Mouse (Mus musculus) ovary, postnatal 36 days (tissue): ENCODE measurements around the gene Lrrc66.

ENCODE experiments used
- DNase-seq: peaks from one replicate; pipeline ENCODE4 v3.0.0; 2022; ENCODE audit warnings: low spot score, mixed read lengths

Gene Lrrc66

GRCm38 (mm10) chr5:73632291-73632690, at the start of gene Lrrc66:
Lrrc66 (minus strand) TSS chr5:73632526.
- DNase-seq: no peak

- no peak for DNase-seq
These were observed 44.3 kb upstream of the Lrrc66 start for GRCm38 (mm10) chr5:73676626-73677025.

- DNase-seq: no peak
These were observed 43.3 kb upstream of the Lrrc66 start for GRCm38 (mm10) chr5:73675604-73676003.

- DNase-seq: no peak
These were observed 37.1 kb upstream of the Lrrc66 start for GRCm38 (mm10) chr5:73669386-73669785.

- no peak for DNase-seq
These were observed 35.6 kb upstream of the Lrrc66 start for GRCm38 (mm10) chr5:73667877-73668276.

DNA sequence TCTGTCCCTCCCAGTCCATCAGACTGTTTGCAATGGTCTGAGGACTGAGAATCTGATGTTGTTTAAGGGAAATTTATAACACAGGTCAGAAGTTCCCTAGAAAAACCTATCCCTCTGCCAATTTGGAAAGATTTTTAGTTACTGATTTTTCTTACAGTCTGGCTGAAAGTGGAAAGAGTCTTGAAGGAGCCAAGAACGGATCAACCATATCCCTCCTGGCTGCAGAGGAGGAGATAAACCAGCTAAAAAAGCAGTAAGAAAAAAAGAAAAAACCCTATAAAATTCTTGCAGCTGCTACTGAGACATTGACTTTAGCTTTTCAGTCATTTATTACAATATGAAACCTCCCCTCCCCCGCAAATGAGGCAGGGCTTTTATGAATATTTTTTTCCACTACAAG, 34.4 kb upstream of the Lrrc66 start:
- DNase-seq: no peak

GRCm38 (mm10) chr5:73651855-73652201, 19.5 kb upstream of the Lrrc66 start:
- no peak for DNase-seq

DNA sequence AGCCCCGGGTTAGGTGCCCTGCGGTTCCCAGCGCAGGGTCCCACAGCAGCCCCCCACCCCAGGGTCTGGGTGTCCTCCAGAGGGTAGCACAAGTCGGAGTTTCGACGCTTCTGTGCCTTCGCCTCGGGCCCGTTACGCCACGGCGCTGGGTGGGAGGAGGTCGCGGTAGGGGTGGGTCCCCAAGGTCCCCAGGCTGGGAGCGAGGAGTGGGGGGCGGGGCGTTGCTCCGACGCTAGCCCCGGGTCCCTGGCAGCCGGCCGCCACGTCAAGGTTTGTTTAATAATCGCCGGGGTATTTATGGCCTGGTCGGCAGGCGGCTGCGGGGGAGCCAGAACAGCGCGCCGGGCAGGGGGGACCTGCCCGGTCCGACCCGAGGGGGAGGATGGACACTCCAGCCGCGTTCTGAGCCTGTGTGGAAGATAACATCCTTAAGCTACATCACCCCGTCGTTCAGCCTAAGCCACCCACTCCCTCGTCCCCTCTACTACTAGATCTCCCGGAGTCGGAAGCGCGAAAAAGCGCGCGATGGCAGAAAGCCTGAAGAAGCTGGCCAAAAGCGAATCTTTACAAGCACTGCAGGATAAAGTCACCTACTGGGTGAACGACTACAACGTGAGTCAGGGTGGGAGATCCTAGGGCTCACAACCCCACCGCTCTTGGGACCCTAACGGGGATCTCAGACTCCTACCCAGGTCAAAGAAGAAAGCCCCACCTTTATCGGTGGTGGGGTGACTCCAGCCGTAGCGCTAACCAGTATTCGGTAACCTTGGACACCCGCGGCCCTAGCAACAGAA, 18.9 kb upstream of the Lrrc66 start, which contains the start of gene Spata18:
TSS of gene Spata18 (plus strand) at position 319 of the 794 bp plus-strand sequence.
- DNase-seq: peak; percentile 77

DNA sequence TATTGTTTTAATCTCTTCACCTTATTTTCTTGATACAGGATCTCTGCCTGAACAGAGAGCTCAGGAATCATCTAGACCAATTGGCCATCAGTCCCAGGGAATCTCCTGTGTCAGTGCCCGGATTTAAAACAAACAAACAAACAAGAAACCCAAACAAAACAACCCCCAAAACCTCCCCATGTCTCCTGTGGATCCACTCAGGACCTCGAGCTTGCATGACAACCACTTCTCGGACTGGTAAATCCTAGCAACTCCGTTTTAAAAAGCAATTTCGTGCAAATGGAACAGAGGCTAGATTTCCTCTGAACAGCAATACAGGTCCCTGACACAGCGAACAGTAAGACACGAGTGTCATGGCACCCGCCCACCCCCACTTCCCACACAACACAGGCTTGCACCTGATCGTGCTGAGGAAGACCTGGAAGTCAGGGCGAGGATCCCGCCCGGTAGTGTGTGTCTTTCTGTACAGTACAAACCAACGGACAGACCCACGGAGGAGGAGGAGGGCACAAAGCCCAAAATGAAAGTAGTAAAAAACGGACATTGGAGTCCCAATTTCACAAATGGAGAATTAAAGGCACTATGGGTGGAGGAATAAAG, 18.1 kb upstream of the Lrrc66 start:
- DNase-seq: no peak

- peak; percentile 87 for DNase-seq
These were observed 15.1 kb upstream of the Lrrc66 start, which contains the start of gene Sgcb for GRCm38 (mm10) chr5:73647261-73647900. Sgcb (minus strand) TSS chr5:73647790.

GRCm38 (mm10) chr5:73642091-73642490, 9.8 kb upstream of the Lrrc66 start:
- DNase-seq: no peak

- DNase-seq: no peak
These were observed 8.7 kb upstream of the Lrrc66 start for GRCm38 (mm10) chr5:73641058-73641457.

- DNase-seq: no peak
These were observed 5.2 kb upstream of the Lrrc66 start for GRCm38 (mm10) chr5:73637337-73638107.

- DNase-seq: peak; percentile 61
These were observed 815 bp upstream of the Lrrc66 start for GRCm38 (mm10) chr5:73633141-73633540.

GRCm38 (mm10) chr5:73631001-73631558, 1.2 kb downstream of the Lrrc66 start:
- DNase-seq: no peak

DNA sequence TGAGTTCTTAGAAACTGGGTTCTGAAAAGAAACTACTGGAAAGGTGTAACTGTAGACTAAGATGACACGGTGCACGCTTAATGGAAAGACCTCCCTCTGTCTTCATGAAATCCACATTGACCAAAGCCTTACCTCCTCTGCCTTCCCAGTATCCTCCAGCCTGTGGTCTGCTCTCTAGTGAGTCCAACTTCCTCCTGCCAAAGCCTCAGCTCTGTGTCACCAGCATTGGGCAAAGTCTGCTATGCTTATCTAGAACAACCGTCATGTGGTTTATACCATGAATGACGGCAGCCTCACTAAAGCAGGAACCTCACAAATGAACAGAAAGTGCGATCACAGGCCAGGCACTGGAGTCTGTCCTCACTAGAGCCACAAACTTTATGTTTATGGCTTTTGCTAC, 2.2 kb downstream of the Lrrc66 start:
- DNase-seq: no peak

DNA sequence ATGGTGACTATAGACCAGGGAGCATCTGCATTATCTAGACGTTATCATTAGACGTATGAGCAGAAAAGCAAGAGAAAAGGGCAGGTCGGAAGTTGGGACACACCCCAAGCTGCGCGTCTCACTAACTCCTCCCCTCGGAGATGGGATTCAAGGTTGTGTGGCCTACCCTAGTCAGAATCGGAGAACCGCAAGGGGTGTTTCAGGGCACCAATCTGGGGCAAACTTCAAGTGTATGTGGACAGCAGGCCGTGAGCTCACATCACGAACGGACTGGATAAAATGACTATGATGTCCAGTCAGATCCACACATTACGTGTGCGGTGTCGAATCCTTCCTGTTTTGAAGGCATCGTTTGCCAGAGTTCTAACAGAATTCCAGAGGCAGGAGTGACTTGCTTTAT, 4.3 kb downstream of the Lrrc66 start:
- no peak for DNase-seq

DNA sequence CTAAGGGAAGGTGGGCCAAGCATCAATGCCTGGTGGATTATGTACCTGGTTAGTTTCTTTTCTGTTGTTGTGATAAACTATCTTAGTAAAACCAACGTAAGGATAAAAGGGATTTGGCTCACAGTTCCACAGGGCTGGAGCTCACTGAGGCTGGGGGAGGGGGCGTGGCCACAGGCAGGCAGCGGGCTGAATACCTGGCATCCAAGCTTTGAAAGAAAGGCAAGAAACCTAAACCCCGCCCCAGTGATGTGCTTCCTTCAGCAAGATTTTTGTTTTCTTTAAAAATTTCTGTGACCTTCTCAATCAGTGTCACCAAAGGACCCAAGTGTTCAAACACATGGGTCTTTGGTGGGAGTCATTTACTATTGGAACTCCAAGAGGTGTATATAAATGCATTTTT, 4.8 kb downstream of the Lrrc66 start:
- no peak for DNase-seq

DNA sequence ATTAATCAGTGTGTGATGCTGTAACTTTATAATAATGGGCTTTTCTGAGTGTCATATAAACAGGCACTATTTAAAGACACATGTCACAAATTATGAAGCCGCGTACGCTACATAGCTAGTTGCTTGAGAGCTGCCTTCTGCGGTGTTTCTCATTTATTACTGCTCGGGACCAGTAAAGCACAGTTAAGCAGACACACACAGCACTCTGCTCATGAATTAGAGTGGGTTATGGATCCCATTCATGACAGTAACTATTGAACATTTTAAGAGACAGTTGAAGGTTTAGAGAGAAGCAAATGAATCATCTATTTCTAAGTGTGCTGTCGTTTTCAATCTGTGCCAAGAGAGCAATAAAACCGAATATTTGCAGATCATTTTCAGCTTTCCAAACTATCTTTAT, 5.5 kb downstream of the Lrrc66 start:
- no peak for DNase-seq

DNA sequence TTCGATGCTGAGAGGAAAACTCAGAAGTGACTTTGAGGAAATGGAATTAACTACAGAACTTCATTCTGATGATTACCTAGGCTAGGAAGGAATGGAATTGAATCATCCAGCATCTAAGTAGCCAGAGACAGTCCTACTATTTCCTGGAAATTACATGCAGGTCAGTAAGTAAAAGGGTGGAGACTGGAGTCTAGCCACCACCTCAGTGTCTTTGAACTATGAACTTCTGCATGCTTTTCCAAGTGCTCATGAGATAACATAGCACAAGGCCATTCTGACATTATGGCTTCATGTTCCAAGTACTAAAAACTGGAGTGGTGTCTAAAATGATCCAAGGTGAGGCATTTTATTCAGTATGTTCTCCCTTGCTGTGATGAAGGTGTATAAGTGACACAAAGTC, 6.8 kb downstream of the Lrrc66 start:
- no peak for DNase-seq

DNA sequence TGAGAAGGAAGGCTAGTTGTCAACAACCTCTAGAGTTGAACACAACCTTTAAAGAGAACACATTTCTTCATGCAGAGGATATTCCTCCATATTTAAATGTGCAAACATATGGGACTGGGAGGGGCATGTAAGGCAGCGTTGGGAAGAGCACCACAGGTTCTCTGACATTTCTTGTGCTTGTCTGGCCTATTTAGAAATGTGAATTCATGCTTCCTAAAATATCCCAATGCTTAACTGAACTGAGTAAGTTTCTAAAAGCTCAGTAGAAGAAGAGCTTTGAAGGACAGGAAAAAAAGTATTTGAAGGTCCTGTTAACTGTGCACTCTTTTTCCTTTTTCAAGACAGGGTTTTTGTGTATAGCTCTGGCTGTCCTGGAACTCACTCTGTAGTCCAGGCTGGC, 13.4 kb downstream of the Lrrc66 start:
- DNase-seq: no peak

DNA sequence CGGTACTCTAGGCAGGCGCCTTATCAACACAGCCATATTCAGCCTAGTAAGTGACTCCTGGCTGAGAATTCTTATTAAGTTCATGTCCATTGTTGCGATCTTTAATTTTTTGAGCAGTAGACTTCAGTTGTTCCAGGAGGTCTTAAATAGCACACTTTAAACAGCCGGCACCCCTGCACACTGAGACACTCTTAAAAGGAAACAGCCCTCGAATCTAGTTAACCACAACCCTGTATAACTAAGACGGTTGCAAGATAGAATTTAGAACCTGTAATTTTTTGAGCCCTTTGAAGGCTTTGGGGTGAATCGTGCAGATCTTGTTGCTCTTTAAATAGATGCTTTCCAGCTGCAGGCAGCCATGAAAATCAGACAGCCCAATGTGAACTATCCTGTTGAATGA, 17.1 kb downstream of the Lrrc66 start:
- no peak for DNase-seq
